In the genomic region with DNA sequence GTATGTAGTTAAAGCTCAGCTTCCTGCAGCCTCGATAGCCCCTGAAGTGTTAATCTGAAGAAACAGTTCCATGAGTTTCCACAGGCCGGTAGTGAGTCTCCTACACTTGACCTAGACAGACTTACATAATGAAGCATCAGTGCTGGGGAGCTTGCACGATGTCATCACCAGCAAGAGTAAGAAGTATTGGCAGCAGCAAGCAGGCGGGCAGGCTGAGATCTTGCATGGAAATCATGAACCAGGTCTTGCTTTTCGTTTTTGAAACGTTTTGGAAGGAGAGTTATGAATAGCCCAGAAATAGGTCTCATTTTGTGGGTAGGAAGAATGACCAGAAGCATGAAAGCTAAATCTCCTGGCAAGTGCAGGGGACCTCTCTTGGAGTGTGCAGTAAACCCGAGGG, we compare ENCODE assay signal across 9 mouse cellular contexts. TPM values are rescaled to one million over a fixed set of nuclear protein-coding genes. Genes with fewer than 3 reads are reported as not detected.
A peak's percentile ranks its signal among the peaks of the same experiment; 100 is the strongest.
DNase-seq lines count a peak whose midpoint lies in the region; ATAC-seq and TF ChIP-seq lines count a peak whose summit lies in the region.
"Had no signal": no experiment of that assay in that cellular context is flagged by ENCODE, and none has a peak within 500 bp of the region (broad histone marks: within the 10 kb centered on the region; RNA-seq: fewer than 3 reads in every experiment).

A gene (minus strand): TSS at position 130 of the 400 bp plus-strand sequence.

- no peaks in the 10 kb centered on the region for H3K4me1 ChIP-seq in lung, embryonic 16.5 days (replicated peaks; ENCODE audit: control insufficient read depth, insufficient read depth, low read length)
- H3K4me1 ChIP-seq in forebrain, embryonic 10.5 days: peaks cover 16% of the 10 kb centered on the region
- 0 out of 2 replicates have a peak, but pooled peaks cover 4% of the 10 kb centered on the region for H3K4me1 ChIP-seq in midbrain, postnatal 0 days (ENCODE audit: insufficient read depth, low read length)

- TF ChIP-seq CTCF in midbrain, postnatal 0 days (IDR thresholded peaks at IDR 0.05): no peak

- intact Hi-C loops in gastrocnemius, postnatal 36 days (cut with DNase I): no loop called here

- 11% methylated on average over 7 of the region's 7 CpGs for WGBS in lung, embryonic 16.5 days
- 21% methylated on average over 7 of the region's 7 CpGs for WGBS in forebrain, embryonic 10.5 days
- 11% methylated on average over 7 of the region's 7 CpGs for WGBS in midbrain, postnatal 0 days

- no peaks in the 10 kb centered on the region for H3K9me3 ChIP-seq in lung, embryonic 16.5 days (ENCODE audit: control insufficient read depth, low read length)
- no peaks in the 10 kb centered on the region for H3K9me3 ChIP-seq in forebrain, embryonic 10.5 days
- H3K9me3 ChIP-seq in midbrain, postnatal 0 days (ENCODE audit: low read length): no peaks in the 10 kb centered on the region

- H3K27me3 ChIP-seq in lung, embryonic 16.5 days (ENCODE audit: control insufficient read depth, insufficient read depth, low read depth, low read length): peaks cover 4% of the 10 kb centered on the region
- peaks cover 11% of the 10 kb centered on the region for H3K27me3 ChIP-seq in forebrain, embryonic 10.5 days (ENCODE audit: poor library complexity, severe bottlenecking)
- no peaks in the 10 kb centered on the region for H3K27me3 ChIP-seq in midbrain, postnatal 0 days (ENCODE audit: insufficient read depth, low read length)

- no peak within 1 kb of the TSS for H3K9ac ChIP-seq in lung, embryonic 16.5 days (ENCODE audit: low read length)
- H3K9ac ChIP-seq in midbrain, postnatal 0 days (replicated peaks; ENCODE audit: low read length, poor library complexity, severe bottlenecking): peak within 1 kb of the TSS; percentile 51

- H3K4me3 ChIP-seq in lung, embryonic 16.5 days (ENCODE audit: low read length): peak within 1 kb of the TSS; percentile 1; the same call in 1 of the 2 replicates
- peak within 1 kb of the TSS; percentile 49 for H3K4me3 ChIP-seq in forebrain, embryonic 10.5 days
- H3K4me3 ChIP-seq in midbrain, postnatal 0 days (ENCODE audit: low read depth, low read length): peak within 1 kb of the TSS; percentile 43

- no peak for DNase-seq in lung, postnatal 25 days (ENCODE audit: low spot score)
- peak; percentile 16 for DNase-seq in forebrain, embryonic 10.5 days (ENCODE audit: extremely low spot score, low spot score)
- DNase-seq in layer of hippocampus, postnatal 14 days (ENCODE audit: low spot score in 2 of 2): no peak
- DNase-seq in midbrain, postnatal 0 days (ENCODE audit: low spot score): peak; percentile 34
- DNase-seq in gastrocnemius, postnatal 36 days: no peak
- DNase-seq in ovary, postnatal 10 days (ENCODE audit: low spot score): no peak
- DNase-seq in yolk sac, embryonic 10.5 days (ENCODE audit: low spot score): no peak

- peak within 1 kb of the TSS; percentile 42 for H3K4me2 ChIP-seq in lung, embryonic 16.5 days (ENCODE audit: low read depth, low read length)
- peak within 1 kb of the TSS; percentile 62 for H3K4me2 ChIP-seq in midbrain, postnatal 0 days (ENCODE audit: low read depth, low read length, poor library complexity, severe bottlenecking)

- H3K36me3 ChIP-seq in lung, embryonic 16.5 days (ENCODE audit: control insufficient read depth, insufficient read depth, low read length): no peaks in the 10 kb centered on the region
- H3K36me3 ChIP-seq in forebrain, embryonic 10.5 days (replicated peaks): no peaks in the 10 kb centered on the region
- H3K36me3 ChIP-seq in midbrain, postnatal 0 days (ENCODE audit: insufficient read depth, low read length): no peaks in the 10 kb centered on the region

- no peak within 1 kb of the TSS for H3K27ac ChIP-seq in lung, embryonic 16.5 days (ENCODE audit: low read length)
- no peak within 1 kb of the TSS for H3K27ac ChIP-seq in forebrain, embryonic 10.5 days
- peak within 1 kb of the TSS; percentile 38; the same call in 1 of the 2 replicates for H3K27ac ChIP-seq in midbrain, postnatal 0 days (ENCODE audit: low read depth, low read length)

- ATAC-seq in lung, embryonic 16.5 days (ENCODE audit: low read depth): no peak
- ATAC-seq in midbrain, postnatal 0 days (ENCODE audit: low FRiP score): 0 out of 2 replicates have a peak, but pooled peaks have one; percentile 55

RNA-seq across cellular contexts. Expression of the gene that starts here (rescaled TPM):
- polyA plus RNA-seq in lung, embryonic 16.5 days (2015; fragmentation: Nextera tagmentation; extraction: Ambion mirVana): 0.05 and 0.33 TPM in 2 replicates
- polyA plus RNA-seq in forebrain, embryonic 10.5 days (2016; fragmentation: Nextera tagmentation; extraction: Ambion mirVana): 1.1 and 1.4 TPM in 2 replicates
- 10 to 100 TPM; 49.6 to 60.0 TPM for total RNA-seq in layer of hippocampus, postnatal 14 days (2021)
- 23.1 and 28.2 TPM in 2 replicates for total RNA-seq in midbrain, postnatal 0 days (2014; rRNA removed)
- 27.4 and 28.5 TPM in 2 replicates for polyA plus RNA-seq in midbrain, postnatal 0 days (2015; fragmentation: Nextera tagmentation; extraction: Ambion mirVana)
- total RNA-seq in gastrocnemius, postnatal 36 days (2021): under 1 TPM in 1 of 2 experiments, not detected in 1; 0.02 TPM
- polyA plus RNA-seq: large intestine, adult 2 months had no signal

Comparison
In these comparisons a context has a peak if more than half of its experiments do, and no peak if none do; other contexts are left out.
1. RNA of the gene that starts here (total RNA-seq): 49.6 to 60.0 TPM in layer of hippocampus, postnatal 14 days and 23.1 to 28.2 TPM in midbrain, postnatal 0 days; 0.02 TPM in gastrocnemius, postnatal 36 days; every median in the first group is over 10 times any median in the second.
2. RNA of the gene that starts here (polyA plus RNA-seq): 27.4 to 28.5 TPM in midbrain, postnatal 0 days; 1.1 to 1.4 TPM in forebrain, embryonic 10.5 days and 0.05 to 0.33 TPM in lung, embryonic 16.5 days; every median in the first group is over 10 times any median in the second.
3. DNase-seq: peak in forebrain, embryonic 10.5 days (single experiment) and midbrain, postnatal 0 days (single experiment); none in lung, postnatal 25 days (single experiment), layer of hippocampus, postnatal 14 days (0 of 2), gastrocnemius, postnatal 36 days (0 of 2), ovary, postnatal 10 days (single experiment) and yolk sac, embryonic 10.5 days (single experiment).
4. Peak in every context shown above with its lines, with median percentiles within 50 percentile points of each other: H3K4me3 ChIP-seq.